ENCODE assay signal across 11 mouse cellular contexts in the genomic region with DNA sequence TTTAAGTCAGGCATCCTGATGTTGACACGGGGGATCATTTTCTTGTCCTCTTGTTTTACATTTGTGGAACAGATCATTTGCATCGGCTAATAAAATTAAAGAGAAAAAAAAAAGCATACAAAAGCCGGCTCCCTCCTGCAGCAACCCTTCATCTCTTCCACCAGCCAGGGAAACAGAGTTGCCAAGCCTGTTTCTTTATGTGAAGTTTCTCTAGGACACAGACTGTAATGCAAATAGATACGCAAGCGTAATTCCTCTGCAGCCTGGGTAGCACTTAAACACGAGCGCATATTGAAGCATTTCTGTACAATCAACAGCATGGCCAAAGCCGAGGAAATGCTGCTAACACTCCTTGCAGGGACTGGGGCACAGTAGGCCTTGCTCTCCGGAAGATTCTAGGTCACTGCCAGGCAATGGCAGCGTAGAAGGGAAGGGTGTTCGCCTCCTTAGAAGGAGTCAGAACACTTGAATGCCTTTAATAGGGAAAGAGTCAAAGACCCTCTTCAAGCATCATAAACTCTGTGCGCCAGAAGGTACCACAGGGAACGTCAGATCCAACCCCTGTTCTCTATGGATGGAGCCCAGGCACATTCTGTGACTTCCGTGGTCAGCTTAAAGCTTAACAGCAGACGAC.
A peak's percentile ranks its signal among the peaks of the same experiment; 100 is the strongest.
DNase-seq lines count a peak whose midpoint lies in the region; ATAC-seq lines count a peak whose summit lies in the region.
"Had no signal": no experiment of that assay in that cellular context is flagged by ENCODE, and none has a peak within 500 bp of the region (broad histone marks: within the 10 kb centered on the region; RNA-seq: fewer than 3 reads in every experiment).

No protein-coding gene starts in this region.

- H3K36me3 ChIP-seq in kidney, embryonic 15.5 days, result no peaks in the 10 kb centered on the region
- H3K36me3 ChIP-seq in forebrain, embryonic 11.5 days (ENCODE audit: control insufficient read depth, insufficient read depth, low read length), result no peaks in the 10 kb centered on the region
- no peaks in the 10 kb centered on the region for H3K36me3 ChIP-seq in hindbrain, embryonic 12.5 days
- no peaks in the 10 kb centered on the region for H3K36me3 ChIP-seq in midbrain, embryonic 16.5 days (ENCODE audit: control insufficient read depth, insufficient read depth, low read length)

- DNase-seq in kidney, postnatal 14 days, result no peak
- no peak for DNase-seq in forebrain, embryonic 11.5 days (ENCODE audit: low spot score)
- DNase-seq in gastrocnemius, postnatal 36 days, result no peak
- no peak for DNase-seq in urinary bladder, adult 2 months (ENCODE audit: low spot score)
- DNase-seq: adrenal gland, adult 2 months; cerebellum, adult 18-20 months; lung, adult 2 months had no signal

- 38% methylated on average over 15 of the region's 15 CpGs for WGBS in kidney, embryonic 15.5 days
- WGBS in forebrain, embryonic 11.5 days, result 36% methylated on average over 15 of the region's 15 CpGs
- WGBS in hindbrain, embryonic 12.5 days, result 25% methylated on average over 15 of the region's 15 CpGs
- WGBS in midbrain, embryonic 16.5 days, result 18% methylated on average over 15 of the region's 15 CpGs

- no peaks in the 10 kb centered on the region; the same call in 1 of the 2 replicates for H3K27me3 ChIP-seq in kidney, embryonic 15.5 days
- no peaks in the 10 kb centered on the region for H3K27me3 ChIP-seq in forebrain, embryonic 11.5 days (ENCODE audit: control insufficient read depth, insufficient read depth, low read length)
- peaks cover 8% of the 10 kb centered on the region; the same call in 1 of the 2 replicates for H3K27me3 ChIP-seq in hindbrain, embryonic 12.5 days
- H3K27me3 ChIP-seq in midbrain, embryonic 16.5 days (ENCODE audit: control insufficient read depth, insufficient read depth, low read depth, low read length), result no peaks in the 10 kb centered on the region

- no peaks in the 10 kb centered on the region for H3K9me3 ChIP-seq in kidney, embryonic 15.5 days (replicated peaks)
- no peaks in the 10 kb centered on the region for H3K9me3 ChIP-seq in forebrain, embryonic 11.5 days (ENCODE audit: control insufficient read depth, low read length)
- no peaks in the 10 kb centered on the region for H3K9me3 ChIP-seq in hindbrain, embryonic 12.5 days (replicated peaks)
- no peaks in the 10 kb centered on the region for H3K9me3 ChIP-seq in midbrain, embryonic 16.5 days (replicated peaks; ENCODE audit: control insufficient read depth, low read length, poor library complexity, severe bottlenecking)

- peak overlapping the region; percentile 32 for H3K4me2 ChIP-seq in kidney, embryonic 15.5 days
- no peak overlapping the region for H3K4me2 ChIP-seq in forebrain, embryonic 11.5 days (ENCODE audit: low read depth, low read length, severe bottlenecking)
- peak overlapping the region; percentile 20 for H3K4me2 ChIP-seq in hindbrain, embryonic 12.5 days (replicated peaks)
- no peak overlapping the region; the same call in 1 of the 2 replicates for H3K4me2 ChIP-seq in midbrain, embryonic 16.5 days (ENCODE audit: low read length)

- intact Hi-C loops in gastrocnemius, postnatal 36 days (cut with DNase I), result no loop called here

- H3K27ac ChIP-seq in kidney, embryonic 15.5 days, result peak overlapping the region; percentile 56
- H3K27ac ChIP-seq in forebrain, embryonic 11.5 days (ENCODE audit: low read depth, low read length), result no peak overlapping the region
- peak overlapping the region; percentile 36; the same call in 1 of the 2 replicates for H3K27ac ChIP-seq in hindbrain, embryonic 12.5 days
- no peak overlapping the region for H3K27ac ChIP-seq in midbrain, embryonic 16.5 days (ENCODE audit: low read length)

- H3K9ac ChIP-seq in kidney, embryonic 15.5 days, result no peak overlapping the region
- H3K9ac ChIP-seq in forebrain, embryonic 11.5 days (ENCODE audit: low read length), result no peak overlapping the region
- H3K9ac ChIP-seq in hindbrain, embryonic 12.5 days, result no peak overlapping the region
- H3K9ac ChIP-seq in midbrain, embryonic 16.5 days (ENCODE audit: low read depth, low read length), result peak overlapping the region; percentile 23; the same call in 1 of the 2 replicates

- H3K4me1 ChIP-seq in kidney, embryonic 15.5 days, result peaks cover 27% of the 10 kb centered on the region
- H3K4me1 ChIP-seq in forebrain, embryonic 11.5 days (replicated peaks; ENCODE audit: control insufficient read depth, insufficient read depth, low read length), result peaks cover 19% of the 10 kb centered on the region
- peaks cover 33% of the 10 kb centered on the region for H3K4me1 ChIP-seq in hindbrain, embryonic 12.5 days
- H3K4me1 ChIP-seq in midbrain, embryonic 16.5 days (ENCODE audit: control insufficient read depth, insufficient read depth, low read length), result peaks cover 24% of the 10 kb centered on the region

- peak; percentile 68 for ATAC-seq in kidney, embryonic 15.5 days (replicated peaks; ENCODE audit: low FRiP score)
- peak; percentile 38; the same call in 1 of the 2 replicates for ATAC-seq in forebrain, embryonic 11.5 days (replicated peaks; ENCODE audit: low FRiP score)
- ATAC-seq in hindbrain, embryonic 12.5 days (ENCODE audit: low FRiP score), result no peak
- no peak for ATAC-seq in midbrain, embryonic 16.5 days
- no peak for ATAC-seq in monocyte, adult 5-6 weeks (replicated peaks; ENCODE audit: insufficient number of reproducible peaks, low FRiP score, low TSS enrichment, poor library complexity, severe bottlenecking)

- no peak overlapping the region for H3K4me3 ChIP-seq in kidney, embryonic 15.5 days (replicated peaks)
- no peak overlapping the region for H3K4me3 ChIP-seq in forebrain, embryonic 11.5 days (ENCODE audit: low read depth, low read length)
- H3K4me3 ChIP-seq in hindbrain, embryonic 12.5 days, result no peak overlapping the region
- no peak overlapping the region for H3K4me3 ChIP-seq in midbrain, embryonic 16.5 days (ENCODE audit: low read depth, low read length)

Comparison
In these comparisons a context has a peak if more than half of its experiments do, and no peak if none do; other contexts are left out.
1. ATAC-seq: peak in kidney, embryonic 15.5 days (single experiment) and forebrain, embryonic 11.5 days (single experiment); none in hindbrain, embryonic 12.5 days (single experiment), midbrain, embryonic 16.5 days (single experiment) and monocyte, adult 5-6 weeks (single experiment).
2. H3K27ac ChIP-seq: peak in kidney, embryonic 15.5 days (single experiment) and hindbrain, embryonic 12.5 days (single experiment); none in forebrain, embryonic 11.5 days (single experiment) and midbrain, embryonic 16.5 days (single experiment).
3. H3K4me2 ChIP-seq: peak in kidney, embryonic 15.5 days (single experiment) and hindbrain, embryonic 12.5 days (single experiment); none in forebrain, embryonic 11.5 days (single experiment) and midbrain, embryonic 16.5 days (single experiment).